Mouse (Mus musculus): ENCODE results near the gene Dlgap3. TPM values are rescaled to one million over a fixed set of nuclear protein-coding genes. Genes with fewer than 3 reads are reported as not detected.

The Dlgap3 gene
- polyA plus RNA-seq, 1 experiment from 2014 or later = 6.7 TPM

DNA sequence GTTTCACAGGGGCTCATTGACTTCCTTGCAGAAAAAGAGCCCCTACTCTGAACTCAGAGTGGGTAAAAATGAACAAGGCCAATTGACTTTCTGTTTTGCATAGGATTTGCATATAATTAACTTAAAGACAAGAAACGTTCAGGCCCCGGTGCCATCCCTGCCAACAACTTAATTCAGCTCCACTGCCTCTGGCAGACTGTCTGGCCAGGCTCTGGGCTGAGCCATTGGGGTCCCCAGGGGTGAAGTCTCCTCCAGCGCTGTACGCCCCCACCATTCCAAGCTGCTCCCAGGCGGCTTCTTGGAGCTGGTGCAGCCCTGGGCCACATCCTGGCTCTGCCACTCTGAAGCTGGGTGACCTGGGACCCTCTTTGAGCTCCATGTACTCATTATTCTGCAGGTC, 63.5 kb downstream of the Dlgap3 start:
- no peak for DNase-seq (ENCODE audit: low spot score)
- 60% methylated on average over 5 of the region's 5 CpGs for WGBS
- peak; percentile 61 for ATAC-seq (ENCODE audit: low FRiP score)
- Histone ChIP-seq H3K9me3 (ENCODE audit: control insufficient read depth, low read length) (no peaks in the 10 kb centered on the region), H3K36me3 (ENCODE audit: control insufficient read depth, insufficient read depth, low read length) (no peaks in the 10 kb centered on the region), H3K4me2 (replicated peaks; ENCODE audit: low read depth, low read length) (no peak overlapping the region), H3K27ac (ENCODE audit: low read depth, low read length) (peak overlapping the region; percentile 85), H3K9ac (ENCODE audit: low read depth, low read length) (peak overlapping the region; percentile 2; the same call in 1 of the 2 replicates), H3K4me3 (ENCODE audit: low read depth, low read length) (no peak overlapping the region), H3K4me1 (replicated peaks; ENCODE audit: control insufficient read depth, insufficient read depth, low read length) (peaks cover 9% of the 10 kb centered on the region), H3K27me3 (ENCODE audit: control insufficient read depth, insufficient read depth, low read length) (no peaks in the 10 kb centered on the region; the same call in 1 of the 2 replicates)

DNA sequence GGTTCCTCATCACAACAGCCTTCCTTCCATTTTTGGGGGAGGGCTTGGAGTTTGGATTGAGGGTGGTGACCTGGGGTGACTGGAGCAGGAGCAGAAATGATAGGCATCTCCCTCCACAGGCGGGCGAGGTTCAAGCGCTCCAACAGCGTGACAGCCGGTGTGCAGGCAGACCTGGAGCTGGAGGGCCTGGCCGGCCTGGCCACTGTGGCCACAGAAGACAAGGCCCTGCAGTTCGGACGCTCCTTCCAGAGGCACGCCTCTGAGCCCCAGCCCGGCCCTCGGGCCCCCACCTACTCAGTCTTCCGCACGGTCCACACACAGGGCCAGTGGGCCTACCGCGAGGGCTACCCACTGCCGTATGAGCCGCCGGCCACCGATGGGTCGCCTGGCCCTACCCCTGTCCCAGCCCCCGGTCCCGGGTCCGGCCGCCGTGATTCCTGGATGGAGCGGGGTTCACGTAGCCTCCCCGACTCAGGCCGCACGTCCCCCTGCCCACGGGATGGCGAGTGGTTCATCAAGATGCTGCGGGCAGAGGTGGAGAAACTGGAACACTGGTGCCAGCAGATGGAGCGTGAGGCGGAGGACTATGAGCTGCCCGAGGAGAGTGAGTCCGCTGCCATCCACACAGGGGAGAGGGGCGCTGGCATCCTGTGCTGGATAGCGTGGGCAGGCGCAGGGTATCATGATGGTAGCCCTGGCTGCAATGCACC, 64.6 kb downstream of the Dlgap3 start:
- no peaks in the 10 kb centered on the region for H3K9me3 ChIP-seq (ENCODE audit: control insufficient read depth, low read length)
- DNase-seq (ENCODE audit: low spot score) (no peak), ATAC-seq (ENCODE audit: low FRiP score) (no peak)
- H3K4me2 ChIP-seq (replicated peaks; ENCODE audit: low read depth, low read length) = no peak overlapping the region
- 0 out of 2 replicates have a peak overlapping the region, but pooled peaks have one; percentile 85 for H3K27ac ChIP-seq (ENCODE audit: low read depth, low read length)
- WGBS = 88% methylated on average over 40 of the region's 40 CpGs
- no peaks in the 10 kb centered on the region for H3K36me3 ChIP-seq (ENCODE audit: control insufficient read depth, insufficient read depth, low read length)
- no peaks in the 10 kb centered on the region; the same call in 1 of the 2 replicates for H3K27me3 ChIP-seq (ENCODE audit: control insufficient read depth, insufficient read depth, low read length)
- no peak overlapping the region for H3K9ac ChIP-seq (ENCODE audit: low read depth, low read length)
- H3K4me3 ChIP-seq (ENCODE audit: low read depth, low read length) = no peak overlapping the region
- peaks cover 9% of the 10 kb centered on the region for H3K4me1 ChIP-seq (replicated peaks; ENCODE audit: control insufficient read depth, insufficient read depth, low read length)

DNA sequence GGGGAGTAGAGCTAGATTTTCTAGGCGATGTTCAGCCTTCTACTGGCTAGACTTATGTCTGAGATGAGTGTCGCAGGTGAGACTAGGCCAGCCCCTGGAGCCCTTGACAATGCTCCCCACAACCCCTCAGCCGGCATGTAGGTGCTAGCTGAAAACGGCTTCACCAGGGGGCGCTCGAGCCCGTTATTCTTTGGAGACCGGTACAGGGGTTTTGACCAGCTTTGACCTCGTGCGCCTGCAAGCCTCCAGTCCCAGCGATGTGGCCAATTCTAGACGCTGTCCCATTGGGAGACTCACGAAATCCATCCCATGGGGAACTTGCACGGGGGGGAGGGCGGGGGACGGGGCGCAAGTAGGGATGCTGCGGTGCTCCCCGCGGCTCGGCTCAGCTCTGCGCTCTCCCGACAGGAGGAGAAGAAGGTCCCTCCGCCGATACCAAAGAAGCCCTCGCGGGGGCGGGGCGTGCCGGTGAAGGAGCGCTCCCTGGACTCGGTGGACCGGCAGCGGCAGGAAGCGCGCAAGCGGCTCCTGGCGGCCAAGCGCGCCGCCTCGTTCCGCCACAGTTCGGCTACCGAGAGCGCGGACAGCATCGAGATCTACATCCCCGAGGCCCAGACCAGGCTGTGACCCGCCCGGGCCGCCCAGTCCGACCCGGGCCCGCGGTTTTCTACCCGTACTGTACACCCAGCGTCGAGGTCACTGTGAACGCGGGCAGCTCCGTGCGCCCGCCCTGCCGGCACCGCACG, 66.9 kb downstream of the Dlgap3 start:
- Histone ChIP-seq H3K27ac (ENCODE audit: low read depth, low read length) (peak overlapping the region; percentile 81), H3K9ac (ENCODE audit: low read depth, low read length) (peak overlapping the region; percentile 77), H3K9me3 (ENCODE audit: control insufficient read depth, low read length) (no peaks in the 10 kb centered on the region), H3K4me2 (replicated peaks; ENCODE audit: low read depth, low read length) (peak overlapping the region; percentile 99), H3K36me3 (ENCODE audit: control insufficient read depth, insufficient read depth, low read length) (no peaks in the 10 kb centered on the region), H3K4me3 (ENCODE audit: low read depth, low read length) (peak overlapping the region; percentile 50), H3K4me1 (replicated peaks; ENCODE audit: control insufficient read depth, insufficient read depth, low read length) (peaks cover 9% of the 10 kb centered on the region), H3K27me3 (ENCODE audit: control insufficient read depth, insufficient read depth, low read length) (no peaks in the 10 kb centered on the region; the same call in 1 of the 2 replicates)
- DNase-seq (ENCODE audit: low spot score) = peak; percentile 97
- WGBS = 1% methylated on average over 50 of the region's 67 CpGs
- peak; percentile 74 for ATAC-seq (ENCODE audit: low FRiP score)

DNA sequence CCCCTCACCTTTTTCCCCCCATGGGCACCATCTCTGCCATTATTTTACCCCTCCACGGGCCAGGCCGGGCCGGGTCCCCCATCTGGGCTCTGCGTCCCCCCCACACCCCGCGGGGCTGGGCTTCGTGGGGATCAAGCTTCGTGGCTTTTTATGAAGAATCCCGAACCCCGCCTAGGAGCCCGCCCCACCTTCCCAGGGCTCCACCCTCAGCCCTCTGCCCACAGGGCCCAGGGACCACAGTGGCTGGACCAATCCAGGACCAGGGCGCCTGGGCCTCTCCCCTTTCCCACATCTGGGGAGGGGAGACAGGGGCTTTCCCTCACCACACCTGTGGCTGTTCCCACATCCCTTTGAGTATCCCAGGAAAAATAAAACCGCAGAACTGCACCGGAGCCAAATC, 67.6 kb downstream of the Dlgap3 start:
- Histone ChIP-seq H3K27me3 (ENCODE audit: control insufficient read depth, insufficient read depth, low read length) (no peaks in the 10 kb centered on the region; the same call in 1 of the 2 replicates), H3K27ac (ENCODE audit: low read depth, low read length) (peak overlapping the region; percentile 81)

DNA sequence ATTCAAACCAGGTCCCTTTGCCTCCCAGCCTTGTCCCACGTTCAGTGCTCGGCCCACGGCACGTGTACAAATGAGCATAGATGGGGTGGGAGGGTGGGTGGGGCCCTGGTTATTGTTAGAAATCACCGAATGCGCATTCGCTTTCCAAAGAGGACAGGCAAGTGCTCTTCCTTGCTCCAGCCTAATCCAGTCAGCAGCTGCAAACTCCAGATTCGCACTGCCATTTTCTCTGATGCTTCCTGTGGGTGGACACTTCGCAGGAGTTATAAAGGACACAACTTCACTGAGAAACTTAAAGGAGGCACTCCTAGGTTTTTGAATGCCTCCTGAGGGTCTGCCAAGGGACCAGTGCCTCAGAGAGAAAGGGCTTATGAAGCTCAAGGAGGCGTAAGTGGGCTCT, 68.3 kb downstream of the Dlgap3 start:
- Histone ChIP-seq H3K9me3 (ENCODE audit: control insufficient read depth, low read length) (no peaks in the 10 kb centered on the region), H3K4me3 (ENCODE audit: low read depth, low read length) (no peak overlapping the region), H3K27me3 (ENCODE audit: control insufficient read depth, insufficient read depth, low read length) (no peaks in the 10 kb centered on the region; the same call in 1 of the 2 replicates), H3K4me2 (replicated peaks; ENCODE audit: low read depth, low read length) (no peak overlapping the region), H3K27ac (ENCODE audit: low read depth, low read length) (no peak overlapping the region), H3K36me3 (ENCODE audit: control insufficient read depth, insufficient read depth, low read length) (no peaks in the 10 kb centered on the region), H3K9ac (ENCODE audit: low read depth, low read length) (no peak overlapping the region), H3K4me1 (replicated peaks; ENCODE audit: control insufficient read depth, insufficient read depth, low read length) (peaks cover 7% of the 10 kb centered on the region)
- no peak for ATAC-seq (ENCODE audit: low FRiP score)
- 51% methylated on average over 10 of the region's 10 CpGs for WGBS
- no peak for DNase-seq (ENCODE audit: low spot score)

More for the DNA sequence above, 67.6 kb downstream of the Dlgap3 start:
- DNase-seq (ENCODE audit: low spot score) = no peak
- Histone ChIP-seq H3K36me3 (ENCODE audit: control insufficient read depth, insufficient read depth, low read length) (no peaks in the 10 kb centered on the region), H3K4me1 (replicated peaks; ENCODE audit: control insufficient read depth, insufficient read depth, low read length) (peaks cover 9% of the 10 kb centered on the region), H3K4me3 (ENCODE audit: low read depth, low read length) (peak overlapping the region; percentile 50), H3K4me2 (replicated peaks; ENCODE audit: low read depth, low read length) (peak overlapping the region; percentile 99), H3K9ac (ENCODE audit: low read depth, low read length) (peak overlapping the region; percentile 77), H3K9me3 (ENCODE audit: control insufficient read depth, low read length) (no peaks in the 10 kb centered on the region)
- WGBS = 2% methylated on average over 14 of the region's 14 CpGs
- ATAC-seq (ENCODE audit: low FRiP score) = peak; percentile 58; the same call in 1 of the 2 replicates

DNA sequence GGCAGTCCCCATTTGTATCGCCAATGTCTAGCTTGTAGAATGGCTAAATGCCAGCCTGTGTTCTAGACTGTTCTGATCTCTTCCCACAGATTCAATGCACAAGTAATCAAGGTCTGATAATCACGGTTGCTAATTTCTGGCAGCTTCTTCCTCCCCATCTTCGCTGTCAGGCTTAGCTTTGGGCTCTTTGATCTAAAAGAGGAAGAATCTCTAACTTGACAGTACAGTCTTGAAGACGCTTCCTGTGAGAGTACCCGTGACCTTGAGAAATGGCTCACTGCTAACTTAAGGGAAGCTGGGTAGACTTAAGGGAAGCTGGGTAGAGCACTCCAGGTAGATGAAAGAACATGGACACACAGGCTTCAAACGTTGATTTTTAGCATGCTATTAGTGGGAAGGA, 73.7 kb downstream of the Dlgap3 start:
- H3K4me3 ChIP-seq (ENCODE audit: low read depth, low read length) = no peak overlapping the region
- H3K4me2 ChIP-seq (replicated peaks; ENCODE audit: low read depth, low read length) = no peak overlapping the region
- H3K4me1 ChIP-seq (replicated peaks; ENCODE audit: control insufficient read depth, insufficient read depth, low read length) = 0 out of 2 replicates have a peak, but pooled peaks cover 2% of the 10 kb centered on the region
- 74% methylated on average over 6 of the region's 6 CpGs for WGBS
- ATAC-seq (ENCODE audit: low FRiP score) (no peak), DNase-seq (ENCODE audit: low spot score) (no peak)
- no peaks in the 10 kb centered on the region for H3K27me3 ChIP-seq (ENCODE audit: control insufficient read depth, insufficient read depth, low read length)
- no peak overlapping the region for H3K9ac ChIP-seq (ENCODE audit: low read depth, low read length)
- H3K27ac ChIP-seq (ENCODE audit: low read depth, low read length) = no peak overlapping the region
- H3K9me3 ChIP-seq (ENCODE audit: control insufficient read depth, low read length) = no peaks in the 10 kb centered on the region
- H3K36me3 ChIP-seq (ENCODE audit: control insufficient read depth, insufficient read depth, low read length) = no peaks in the 10 kb centered on the region; the same call in 1 of the 2 replicates

DNA sequence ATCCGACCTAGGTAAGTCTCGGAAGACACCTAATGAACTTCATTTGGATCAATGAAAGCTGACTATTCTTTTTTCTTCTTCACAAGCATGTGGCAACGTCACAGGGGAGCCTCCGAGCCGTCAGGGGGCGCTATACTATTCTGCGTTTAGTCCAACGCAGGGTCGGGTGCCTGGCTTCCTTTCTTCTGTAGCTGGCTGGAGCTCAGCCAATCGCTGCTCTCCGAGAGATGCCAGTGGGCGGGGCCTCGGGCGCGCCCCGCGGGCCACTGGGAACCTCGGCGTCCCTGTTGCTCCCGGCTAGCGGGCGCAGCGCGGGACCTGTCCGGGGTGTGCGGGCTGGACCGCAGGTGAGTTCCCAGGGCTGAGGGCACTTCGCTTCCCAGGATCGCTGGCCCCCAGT, 74.5 kb downstream of the Dlgap3 start, which contains the start of gene Smim12:
Gene Smim12, plus strand, starts transcription at position 233 of the 400 bp plus-strand sequence.
- Histone ChIP-seq H3K4me2 (replicated peaks; ENCODE audit: low read depth, low read length) (peak within 1 kb of the TSS; percentile 88), H3K4me1 (replicated peaks; ENCODE audit: control insufficient read depth, insufficient read depth, low read length) (0 out of 2 replicates have a peak, but pooled peaks cover 2% of the 10 kb centered on the region), H3K9ac (ENCODE audit: low read depth, low read length) (peak within 1 kb of the TSS; percentile 91), H3K27me3 (ENCODE audit: control insufficient read depth, insufficient read depth, low read length) (no peaks in the 10 kb centered on the region), H3K9me3 (ENCODE audit: control insufficient read depth, low read length) (no peaks in the 10 kb centered on the region), H3K36me3 (ENCODE audit: control insufficient read depth, insufficient read depth, low read length) (no peaks in the 10 kb centered on the region; the same call in 1 of the 2 replicates), H3K27ac (ENCODE audit: low read depth, low read length) (0 out of 2 replicates have a peak within 1 kb of the TSS, but pooled peaks have one; percentile 13), H3K4me3 (ENCODE audit: low read depth, low read length) (peak within 1 kb of the TSS; percentile 84)
- peak; percentile 99 for DNase-seq (ENCODE audit: low spot score)
- WGBS = 0% methylated on average over 29 of the region's 29 CpGs
- peak; percentile 98 for ATAC-seq (ENCODE audit: low FRiP score)

DNA sequence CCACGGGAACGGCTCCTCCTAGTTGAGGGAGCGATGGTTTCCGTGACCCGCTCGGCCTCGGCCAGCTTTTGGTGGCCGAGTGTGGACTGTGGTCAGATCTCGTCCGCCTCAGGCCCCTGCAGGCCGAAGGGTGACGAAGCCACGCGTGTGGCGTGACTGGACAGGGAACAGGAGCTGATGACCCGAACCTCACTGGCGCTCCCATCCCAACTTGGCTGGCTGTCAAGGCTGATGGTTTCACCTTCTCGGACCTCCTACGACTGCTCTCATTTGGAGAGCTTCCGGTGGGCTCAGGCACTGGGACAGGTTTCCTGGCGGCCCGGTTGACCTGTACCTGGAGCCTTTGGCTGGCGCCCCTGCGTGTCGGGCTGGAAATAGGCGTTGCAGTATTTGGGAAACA, 74.9 kb downstream of the Dlgap3 start:
- H3K4me1 ChIP-seq (replicated peaks; ENCODE audit: control insufficient read depth, insufficient read depth, low read length) = 0 out of 2 replicates have a peak, but pooled peaks cover 2% of the 10 kb centered on the region
- no peaks in the 10 kb centered on the region for H3K9me3 ChIP-seq (ENCODE audit: control insufficient read depth, low read length)
- under 1% methylated on average over 26 of the region's 26 CpGs for WGBS
- H3K27me3 ChIP-seq (ENCODE audit: control insufficient read depth, insufficient read depth, low read length) = no peaks in the 10 kb centered on the region
- ATAC-seq (ENCODE audit: low FRiP score) (peak; percentile 84), DNase-seq (ENCODE audit: low spot score) (no peak)
- H3K27ac ChIP-seq (ENCODE audit: low read depth, low read length) = 0 out of 2 replicates have a peak overlapping the region, but pooled peaks have one; percentile 13
- H3K36me3 ChIP-seq (ENCODE audit: control insufficient read depth, insufficient read depth, low read length) = no peaks in the 10 kb centered on the region; the same call in 1 of the 2 replicates
- peak overlapping the region; percentile 84 for H3K4me3 ChIP-seq (ENCODE audit: low read depth, low read length)
- peak overlapping the region; percentile 88 for H3K4me2 ChIP-seq (replicated peaks; ENCODE audit: low read depth, low read length)
- peak overlapping the region; percentile 91 for H3K9ac ChIP-seq (ENCODE audit: low read depth, low read length)
